Mouse (Mus musculus): ENCODE measurements around the gene Samd4. TPM values are rescaled to one million over a fixed set of nuclear protein-coding genes. Genes with fewer than 3 reads are reported as not detected.

Gene Samd4
- total RNA-seq, 2 experiments from 2014 or later = 23.6 to 33.3 TPM

DNA sequence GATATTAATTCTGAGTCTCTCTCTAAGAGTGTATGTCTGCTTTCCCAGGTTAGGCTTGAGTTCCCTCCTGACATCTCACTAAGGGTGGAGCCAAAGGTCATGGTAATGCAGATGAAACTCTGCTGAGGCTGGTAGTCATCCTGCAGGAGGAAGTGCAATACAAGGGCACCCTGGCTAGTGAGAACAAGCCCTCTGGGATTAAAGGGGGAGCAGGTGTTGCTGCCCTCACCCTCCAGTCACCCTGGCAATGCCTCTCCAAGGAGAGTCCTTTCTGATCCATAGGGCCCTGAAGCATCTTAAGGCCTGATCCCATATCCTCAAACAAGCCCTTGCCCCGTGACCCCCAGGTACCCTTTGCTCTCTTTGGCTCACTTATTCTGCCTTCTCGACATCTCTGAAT lies 72.5 kb downstream of the Samd4 start:
- DNase-seq = no peak

DNA sequence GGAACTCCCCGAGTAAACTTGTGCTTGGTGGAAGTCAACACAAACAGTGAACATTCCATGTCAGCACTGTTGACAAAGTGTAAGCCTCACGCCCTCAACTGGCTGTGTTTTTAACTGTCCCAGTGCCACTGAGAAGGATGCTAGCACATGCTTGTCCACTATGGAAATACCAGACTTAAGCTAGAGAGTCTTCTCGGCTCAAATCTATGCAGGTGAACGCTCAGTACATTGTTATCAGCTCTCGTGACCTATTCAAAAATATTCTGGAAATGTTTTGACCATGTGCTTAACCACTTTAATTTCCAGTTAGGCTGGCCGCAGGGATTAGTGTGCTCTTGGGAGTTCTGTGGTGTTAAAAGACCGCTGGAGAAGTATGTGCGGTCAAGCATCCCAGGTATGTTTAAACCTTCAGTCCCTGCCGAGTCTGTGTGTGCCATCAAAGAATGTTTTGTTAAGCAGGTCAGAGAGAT lies 73.0 kb downstream of the Samd4 start:
- no peak for DNase-seq

DNA sequence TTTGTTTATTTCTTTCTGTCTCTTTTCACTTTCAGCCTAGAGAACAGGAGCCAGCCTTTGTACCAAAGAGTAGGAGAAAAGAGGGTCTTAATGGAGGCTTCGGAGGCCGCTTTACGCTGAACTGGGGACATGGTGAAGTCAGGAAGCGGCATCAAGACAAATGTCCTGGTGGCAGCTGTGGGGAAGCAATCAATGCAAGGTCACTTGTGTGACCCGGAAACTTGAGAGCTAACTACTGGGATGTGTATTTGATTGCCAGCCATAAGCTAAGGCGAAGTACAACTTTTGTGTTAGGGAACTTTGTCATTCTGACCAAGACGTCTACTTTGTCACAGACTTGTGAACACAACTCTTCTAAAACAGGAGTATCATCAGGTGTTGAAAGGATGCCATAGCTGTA lies 73.5 kb downstream of the Samd4 start:
- no peak for DNase-seq

DNA sequence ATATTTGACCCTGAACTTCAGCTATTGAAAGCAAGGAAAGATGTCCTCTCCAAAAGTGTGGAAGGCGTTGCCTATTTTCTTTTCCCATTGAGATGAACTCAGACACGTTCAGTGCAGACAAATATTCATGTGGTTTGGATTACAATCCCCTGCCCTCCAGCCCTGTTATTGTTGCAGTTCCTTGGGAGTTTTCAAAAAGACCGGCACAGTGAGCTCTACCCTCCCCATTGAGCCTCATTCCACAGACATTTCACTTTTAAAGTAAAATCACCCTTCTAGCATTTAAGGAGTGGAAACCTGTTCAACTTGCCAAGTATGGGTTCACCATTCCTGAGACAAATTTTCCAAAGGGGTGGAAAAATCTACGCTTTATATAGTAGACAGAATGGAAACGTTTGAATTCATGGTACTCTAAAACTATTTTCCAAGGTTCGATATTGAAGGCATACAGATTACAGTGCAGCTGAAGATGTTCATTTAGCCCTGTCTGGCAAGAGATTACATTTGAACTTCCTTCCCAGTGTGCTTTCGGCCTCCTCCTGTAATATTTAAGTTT lies 76.6 kb downstream of the Samd4 start:
- no peak for DNase-seq

DNA sequence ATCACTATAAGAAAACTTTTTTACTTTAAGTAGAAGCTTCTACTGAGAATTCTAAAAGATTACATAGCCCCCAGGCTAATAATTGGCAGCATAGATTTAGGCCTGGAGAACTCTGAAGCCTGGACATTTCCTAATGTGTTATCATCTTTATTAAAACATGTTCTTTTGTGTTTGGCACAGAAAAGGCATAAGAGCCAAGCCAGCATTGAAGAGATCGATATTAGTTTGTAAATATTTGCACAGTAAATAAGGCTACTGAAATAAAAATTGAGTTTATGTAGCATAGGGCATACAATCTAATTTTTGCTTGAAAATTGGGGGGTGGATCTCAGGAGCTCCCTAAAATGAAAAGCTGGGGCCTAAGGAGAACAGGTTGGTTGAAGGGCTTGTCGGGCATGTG lies 77.2 kb downstream of the Samd4 start:
- DNase-seq = no peak

DNA sequence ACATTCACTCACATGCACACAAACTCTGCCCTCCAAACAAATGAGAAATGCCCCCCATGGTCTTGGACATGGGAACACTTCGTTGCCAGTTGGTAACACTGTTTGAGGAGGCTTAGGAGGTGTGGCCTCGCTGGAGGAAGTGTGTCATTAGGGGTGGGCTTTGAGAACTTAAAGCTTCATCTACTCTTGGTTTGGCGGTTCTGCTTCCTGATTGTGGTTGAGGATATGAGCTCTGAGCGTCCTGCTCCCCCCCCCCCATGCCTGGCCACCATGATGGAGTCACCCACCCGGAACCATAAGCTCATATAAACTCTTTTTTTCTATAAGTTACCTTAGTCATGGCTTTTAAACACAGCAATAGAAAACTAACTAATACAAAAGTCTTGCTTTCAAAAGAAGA lies 80.2 kb downstream of the Samd4 start:
- no peak for DNase-seq

DNA sequence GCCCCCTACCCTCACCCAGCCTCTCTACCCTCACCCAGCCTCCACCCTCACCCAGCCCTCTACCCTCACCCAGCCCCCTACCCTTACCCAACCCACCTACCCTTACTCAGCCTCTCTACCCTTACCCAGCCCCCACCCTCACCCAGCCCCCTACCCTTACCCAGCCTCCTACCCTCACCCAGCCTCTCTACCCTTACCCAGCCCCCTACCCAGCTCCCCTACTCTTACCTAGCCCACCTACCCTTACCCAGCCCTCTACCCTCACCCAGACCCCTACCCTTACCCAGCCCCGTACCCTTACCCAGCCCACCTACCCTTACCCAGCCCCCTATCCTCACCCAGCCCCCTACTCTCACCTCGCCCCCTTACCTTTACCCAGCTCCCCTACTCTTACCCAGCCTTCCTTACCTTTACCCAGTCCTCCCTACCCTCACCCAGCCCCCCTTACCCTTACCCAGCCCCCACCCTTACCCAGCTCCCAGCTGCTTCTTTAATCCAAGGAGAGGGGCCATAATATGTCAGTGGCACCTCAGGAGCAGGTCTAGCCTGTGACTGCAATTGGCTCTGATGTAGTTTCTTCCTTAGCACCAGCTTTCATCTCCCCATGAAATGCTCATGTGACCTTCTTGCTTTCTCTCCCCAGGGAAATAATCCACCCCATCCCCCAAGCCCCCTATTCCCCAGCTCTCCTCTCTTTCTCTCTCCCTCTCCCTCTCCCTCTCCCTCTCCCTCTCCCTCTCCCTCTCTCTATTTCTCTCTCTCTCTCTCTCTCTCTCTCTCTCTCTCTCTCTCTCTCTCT lies 81.6 kb downstream of the Samd4 start:
- no peak for DNase-seq

DNA sequence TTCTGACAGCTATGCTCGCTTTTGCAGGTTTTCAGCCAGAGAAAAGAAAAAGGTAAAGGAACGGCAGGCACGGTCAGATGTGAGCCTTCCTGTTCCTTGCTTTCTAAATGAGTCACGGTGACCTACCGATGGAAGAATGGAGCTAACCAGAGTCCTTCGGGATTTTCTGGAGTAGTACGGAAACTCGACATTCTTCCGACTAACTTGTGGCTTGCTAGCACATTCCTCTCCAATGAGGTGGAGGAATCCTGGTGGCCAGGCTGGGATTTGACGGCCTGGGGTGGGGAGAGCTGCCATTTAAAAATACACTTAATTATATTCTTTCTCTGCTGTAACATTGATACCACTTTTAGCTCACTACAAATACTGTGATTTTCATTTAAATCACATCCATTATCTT lies 83.6 kb downstream of the Samd4 start:
- DNase-seq = peak; percentile 46 to 57

DNA sequence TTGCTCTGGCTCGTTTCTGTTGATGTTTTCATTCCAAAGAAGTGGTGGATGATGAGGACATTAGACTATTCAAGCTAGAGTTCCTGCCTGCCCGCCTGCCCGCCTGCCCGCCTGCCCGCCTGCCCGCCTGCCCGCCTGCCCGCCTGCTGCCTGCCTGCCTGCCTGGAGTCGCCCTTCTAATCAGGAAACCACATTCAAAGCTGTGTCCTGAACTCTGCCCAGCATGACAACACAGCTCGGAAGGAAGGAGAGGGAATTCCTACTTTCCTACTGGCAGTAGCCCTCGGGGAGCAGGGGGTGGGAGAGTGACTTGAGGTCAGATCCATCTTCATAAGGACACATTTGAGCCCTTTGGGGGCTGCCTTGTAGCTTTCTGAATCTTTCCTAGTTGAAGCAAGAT lies 85.4 kb downstream of the Samd4 start:
- DNase-seq = no peak

DNA sequence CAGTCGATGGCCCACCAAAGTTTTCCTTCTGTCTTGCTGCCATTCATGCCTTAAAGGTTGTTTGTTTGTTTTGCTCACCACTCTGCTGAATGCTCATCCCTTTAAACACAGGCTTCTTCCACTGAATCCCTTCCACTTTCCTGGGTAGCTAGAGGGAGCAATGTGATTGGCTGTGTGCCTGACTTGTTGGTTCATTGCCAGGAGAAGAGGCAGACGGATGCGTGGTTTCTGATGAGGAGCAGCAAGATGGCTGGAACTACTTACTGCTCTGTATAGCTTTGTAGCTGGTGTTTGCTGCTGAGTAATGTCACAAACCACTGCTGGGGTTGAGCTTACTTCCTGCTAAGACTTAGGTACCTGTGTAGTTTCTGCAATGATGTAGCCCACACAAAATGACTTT lies 88.0 kb downstream of the Samd4 start:
- DNase-seq = peak; percentile 43 to 48

DNA sequence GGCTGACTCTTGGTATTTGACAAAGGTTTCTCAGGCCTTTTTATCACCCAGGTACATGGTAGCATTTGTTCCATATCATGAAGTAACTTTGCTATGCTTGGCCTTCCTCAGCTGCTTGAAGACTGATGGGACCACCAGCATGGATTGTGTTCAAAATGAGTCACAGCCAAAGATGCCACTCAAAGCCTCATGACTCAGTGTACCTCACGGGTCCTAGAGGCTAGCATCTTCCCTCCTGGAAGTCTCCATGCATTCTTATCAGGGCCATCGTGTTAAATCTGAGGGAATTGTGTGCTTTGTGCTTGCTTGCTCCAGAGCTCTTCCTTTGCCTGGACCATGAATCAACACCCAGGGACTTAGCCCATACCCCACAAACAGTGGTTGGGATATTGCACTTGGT lies 89.1 kb downstream of the Samd4 start:
- DNase-seq = no peak

DNA sequence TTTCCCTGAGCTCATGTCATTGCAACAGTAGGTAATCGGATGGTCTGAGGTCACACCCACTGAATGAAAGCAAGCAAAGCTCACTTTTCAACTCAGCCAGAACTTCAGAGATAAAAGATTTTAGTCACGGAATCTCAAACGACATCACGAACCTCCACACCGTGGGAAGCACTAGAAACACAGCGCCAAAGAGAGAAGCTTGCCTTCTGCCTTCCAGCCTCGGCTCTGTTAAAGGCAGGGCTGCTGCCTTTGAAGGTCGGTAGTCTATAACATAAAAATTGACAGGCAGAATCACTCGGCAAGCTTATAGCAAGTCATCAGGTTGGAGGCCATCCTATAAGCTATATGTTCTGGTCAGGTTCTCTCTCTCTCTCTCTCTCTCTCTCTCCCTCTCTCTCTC lies 92.2 kb downstream of the Samd4 start:
- no peak for DNase-seq

DNA sequence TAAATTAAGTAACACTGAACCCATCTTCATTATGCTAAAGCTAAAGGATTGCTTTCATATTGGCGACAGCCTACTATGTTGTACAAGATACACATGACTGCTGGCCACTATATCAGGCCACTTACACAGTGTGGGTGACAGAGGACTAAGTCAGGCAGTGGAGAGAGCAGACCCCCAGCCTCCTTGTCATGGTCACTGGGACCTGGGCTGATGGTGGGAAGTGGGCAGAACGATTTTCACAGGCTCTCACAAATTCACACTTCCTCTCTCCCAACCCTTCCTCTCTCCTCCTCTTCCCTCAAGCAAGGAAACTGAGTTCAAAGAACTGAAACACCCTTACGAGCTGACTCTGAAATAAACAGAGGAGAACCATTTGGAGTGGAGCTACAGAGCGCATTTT lies 93.3 kb downstream of the Samd4 start:
- DNase-seq = no peak

DNA sequence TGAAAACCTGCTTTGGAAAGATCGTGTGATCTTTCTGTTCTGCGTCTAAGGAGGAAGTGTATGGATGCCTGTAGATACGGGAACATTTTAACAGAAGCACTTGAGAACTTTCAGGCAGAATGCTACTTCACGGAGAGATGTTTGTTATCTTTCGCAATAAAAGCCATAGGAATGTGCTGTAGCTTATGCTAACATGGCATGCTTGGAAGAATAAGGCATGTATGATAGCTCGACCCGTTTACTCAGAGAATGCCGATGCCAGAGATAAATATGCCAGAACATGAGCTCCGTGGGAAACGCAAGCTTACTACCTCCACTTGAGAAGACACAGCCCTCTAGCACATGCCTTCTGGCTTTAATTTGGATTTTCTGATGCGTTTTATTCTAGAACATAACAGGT lies 94.1 kb downstream of the Samd4 start:
- DNase-seq = no peak

DNA sequence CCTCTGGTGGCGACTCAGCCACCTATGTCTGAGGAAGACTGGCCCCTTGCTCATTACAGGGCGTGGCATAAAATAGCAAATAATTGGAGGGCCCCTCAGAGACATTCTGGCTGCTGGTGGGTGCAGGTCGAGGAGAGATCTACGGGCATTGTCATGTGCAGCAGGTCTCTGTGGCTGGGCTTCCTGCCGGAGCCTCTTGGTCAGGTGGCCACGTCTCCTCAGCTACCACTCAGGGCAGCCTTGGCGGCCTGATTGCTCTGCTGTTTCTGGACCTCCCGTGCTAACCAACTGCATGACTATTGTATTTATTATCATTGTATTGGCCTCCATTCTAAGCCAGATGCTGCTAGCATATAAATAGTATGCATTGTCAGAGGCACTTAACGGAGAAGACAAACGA lies 95.0 kb downstream of the Samd4 start:
- no peak for DNase-seq

DNA sequence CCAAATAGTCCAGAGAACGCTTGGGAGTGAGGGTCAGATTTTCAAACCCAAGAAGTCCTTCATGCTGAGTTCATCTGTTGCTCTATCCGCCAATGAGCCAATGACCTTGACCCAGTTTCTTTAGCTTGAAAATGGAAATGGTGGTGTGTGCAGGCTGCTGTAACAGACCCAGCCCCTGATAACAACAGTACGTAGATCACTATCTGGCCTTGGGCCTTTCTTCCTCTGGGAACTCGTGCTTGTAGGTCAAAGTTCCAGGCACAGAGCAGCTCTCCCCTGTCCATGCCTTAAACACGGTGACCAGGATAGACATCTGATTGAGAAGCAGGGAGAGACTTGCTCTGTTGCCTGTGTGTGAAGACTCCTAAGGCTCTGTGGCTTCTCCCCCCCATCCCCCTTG lies 96.5 kb downstream of the Samd4 start:
- peak; percentile 34 to 39 for DNase-seq

DNA sequence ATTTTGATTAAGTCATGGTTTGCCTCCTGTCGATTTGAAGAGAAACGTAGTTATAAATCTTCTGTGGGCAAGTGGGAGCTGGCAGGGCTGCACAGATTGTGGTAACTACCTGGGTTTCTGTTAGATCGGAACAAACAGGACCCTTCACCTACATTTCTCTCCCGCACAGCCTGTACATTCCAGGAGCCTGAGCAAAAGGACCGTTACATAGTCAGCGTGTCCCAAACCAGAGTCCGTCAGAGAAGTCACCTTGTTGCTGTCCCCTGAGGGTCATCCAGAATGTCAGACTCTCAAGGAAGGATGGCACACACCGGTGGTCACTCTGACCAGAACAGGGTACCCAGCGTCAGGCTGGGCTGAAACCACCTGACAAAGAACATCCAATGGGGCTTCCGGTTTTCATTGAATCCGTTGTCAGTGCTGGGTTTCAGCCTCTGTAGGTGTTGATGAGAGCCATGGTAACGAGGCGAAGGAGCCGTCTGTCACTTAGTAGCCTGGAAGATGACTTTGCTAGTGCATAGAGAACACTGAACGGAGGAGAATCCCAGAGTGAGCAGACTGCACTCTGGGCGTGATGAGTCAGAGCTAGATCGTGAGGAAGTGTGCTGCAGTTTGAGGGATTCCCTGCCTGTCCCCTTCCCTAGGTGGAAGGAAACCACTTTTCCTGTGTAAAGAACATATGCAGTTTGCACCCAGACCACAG lies 98.2 kb downstream of the Samd4 start:
- DNase-seq = peak; percentile 30 to 39

DNA sequence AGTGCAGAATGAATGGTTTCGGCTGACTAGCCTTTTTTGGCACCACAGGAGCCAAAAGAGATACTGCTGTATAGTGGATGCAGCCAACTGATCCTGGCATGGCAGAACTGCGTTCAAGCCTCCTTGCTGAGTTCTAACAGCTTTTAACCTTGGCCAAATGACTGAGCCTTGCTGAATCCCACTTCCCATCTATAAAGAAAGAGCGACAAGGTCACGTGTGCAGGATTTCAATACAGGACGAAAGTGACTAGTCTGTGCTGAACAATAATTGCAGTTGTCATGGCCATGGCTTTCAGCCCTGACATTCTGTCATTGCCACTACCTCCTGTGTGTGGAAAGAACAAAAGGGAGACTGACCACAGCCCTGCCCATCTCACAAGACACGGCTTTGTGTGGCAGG lies 99.5 kb downstream of the Samd4 start:
- peak; percentile 50 to 69 for DNase-seq

DNA sequence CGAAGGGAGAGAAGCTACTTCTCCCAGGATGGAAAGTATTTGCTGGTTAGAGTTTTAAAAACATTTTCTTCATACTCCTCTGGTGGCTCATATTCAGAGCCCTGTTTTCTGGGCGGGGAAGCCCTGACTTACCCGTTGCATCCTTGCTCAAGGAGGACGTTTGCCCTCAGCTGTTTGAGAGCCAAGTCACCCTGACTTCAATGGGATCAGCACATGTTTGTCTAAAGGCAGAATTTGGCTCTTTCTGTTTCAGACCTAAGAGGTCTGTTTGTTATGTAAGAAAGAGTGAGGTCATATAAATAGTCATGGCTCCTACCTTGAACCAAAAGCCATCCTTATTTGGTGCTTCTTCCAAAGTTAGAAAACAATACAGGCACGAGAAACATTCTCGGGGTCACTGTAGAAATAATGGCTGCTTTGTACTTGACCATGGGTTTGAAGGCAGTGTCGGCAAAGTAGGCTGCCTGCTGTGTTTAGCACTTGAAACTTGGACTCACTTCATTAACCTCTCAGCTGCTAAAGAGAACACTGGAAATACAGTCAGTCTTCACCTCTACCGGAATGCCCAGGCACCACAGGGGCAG lies 102.0 kb downstream of the Samd4 start:
- DNase-seq = no peak

DNA sequence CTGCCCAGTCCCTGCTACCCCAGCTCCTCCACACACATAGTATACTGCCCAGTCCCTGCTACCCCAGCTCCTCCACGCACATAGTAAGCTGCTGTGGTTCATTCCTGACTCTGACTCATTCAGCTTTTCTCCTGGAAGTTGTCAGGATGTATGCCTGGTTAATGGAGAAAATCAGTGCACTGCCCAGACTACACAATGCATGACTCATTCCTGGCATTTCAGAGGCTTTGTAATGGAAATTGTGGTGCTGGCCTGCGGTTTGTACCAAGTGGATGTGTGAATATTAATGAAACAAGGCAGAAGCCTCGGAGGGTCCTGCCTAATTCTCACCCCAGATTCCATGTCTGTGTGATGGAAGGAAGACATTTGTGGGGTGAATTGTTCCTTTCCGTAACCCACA lies 107.0 kb downstream of the Samd4 start:
- DNase-seq = peak; percentile 42 to 59

DNA sequence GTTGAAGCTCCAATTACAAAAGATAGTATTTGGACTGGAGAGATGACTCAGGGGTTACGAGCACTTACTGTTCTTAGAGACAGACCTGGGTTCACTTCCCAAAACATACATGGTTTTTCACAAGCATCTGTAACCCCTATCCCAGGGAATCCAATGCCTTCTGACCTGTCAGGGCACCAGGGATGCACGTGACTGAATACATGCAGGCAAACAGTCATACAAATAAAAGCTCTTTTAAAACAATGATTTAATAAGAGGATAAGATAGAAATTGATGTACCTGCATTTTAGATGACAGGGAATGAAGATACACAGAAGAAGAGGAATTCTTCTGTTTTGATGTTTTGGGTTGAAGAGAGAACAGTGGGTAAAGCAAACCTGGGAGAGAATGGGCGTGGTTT lies 107.8 kb downstream of the Samd4 start:
- DNase-seq = no peak

DNA sequence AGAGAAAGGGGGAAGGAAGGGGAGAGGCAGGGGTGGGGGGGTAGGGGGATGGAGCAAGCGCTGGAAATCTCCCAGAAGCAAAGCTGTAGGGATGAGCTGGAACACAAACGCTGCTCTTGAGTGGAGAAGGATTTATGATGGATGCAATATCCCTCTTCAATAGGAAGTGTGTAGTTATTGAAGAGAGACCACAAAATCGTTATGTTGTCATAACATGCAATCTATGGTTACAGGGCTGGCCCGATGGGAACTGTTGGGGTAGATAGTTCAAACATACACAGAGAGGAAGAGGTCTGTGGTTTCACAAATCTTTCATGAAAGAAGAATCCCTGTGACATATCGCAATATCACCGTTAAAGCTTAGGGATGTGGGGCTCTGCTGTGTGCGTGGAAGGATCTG lies 112.0 kb downstream of the Samd4 start:
- DNase-seq = no peak
